Mouse (Mus musculus) heart, embryonic 15.5 days (tissue): ENCODE measurements around the gene Mrpl45. TPM values are rescaled to one million over a fixed set of nuclear protein-coding genes. Genes with fewer than 3 reads are reported as not detected.
"Not testable (repeated sequence)": the region's sequence is repeated elsewhere in the genome, so short reads cannot be mapped to it uniquely, and the experiment has no call there.

Source experiments
- ATAC-seq: fragments of 200-750 bp; cut with Nextera tagmentation; replicated peaks from 2 replicates; pipeline ENCODE4 v1.8.0; 2017; ENCODE audit warnings: low read depth, moderate TSS enrichment; ENCODE audit not compliant: insufficient number of reproducible peaks, insufficient read depth, low FRiP score
- H3K27ac ChIP-seq: fragments of 300-500 bp; sonication (generic); 2 replicates; pipeline ENCODE4 v1.5.1; 2015; ENCODE audit warnings: mild to moderate bottlenecking, inconsistent platforms
- H3K27me3 ChIP-seq: fragments of 300-500 bp; sonication (generic); 2 replicates; pipeline ENCODE4 v1.6.1; 2015; ENCODE audit warnings: inconsistent platforms
- H3K36me3 ChIP-seq: fragments of 300-500 bp; sonication (generic); 2 replicates; pipeline ENCODE4 v1.6.1; 2015; ENCODE audit warnings: mild to moderate bottlenecking, inconsistent platforms
- H3K4me1 ChIP-seq: fragments of 300-500 bp; sonication (generic); replicated peaks from 2 replicates; pipeline ENCODE4 v1.6.1; 2015; ENCODE audit warnings: inconsistent platforms
- H3K4me2 ChIP-seq: fragments of 300-500 bp; sonication (generic); 2 replicates; pipeline ENCODE4 v1.6.1; 2015; ENCODE audit warnings: inconsistent platforms, mild to moderate bottlenecking, moderate library complexity
- H3K4me3 ChIP-seq: fragments of 300-500 bp; sonication (generic); 2 replicates; pipeline ENCODE4 v1.5.1; 2015; ENCODE audit warnings: mild to moderate bottlenecking, inconsistent platforms
- H3K9ac ChIP-seq: fragments of 300-500 bp; sonication (generic); 2 replicates; pipeline ENCODE4 v1.6.1; 2015; ENCODE audit warnings: mild to moderate bottlenecking, inconsistent platforms
- H3K9me3 ChIP-seq: fragments of 300-500 bp; sonication (generic); replicated peaks from 2 replicates; pipeline ENCODE4 v1.6.1; 2016; ENCODE audit warnings: inconsistent platforms
- WGBS: fragments of 180-500 bp; shearing (Covaris S2); methylation state at CpG from one replicate; pipeline ENCODE4 v1.1.7; 2015; ENCODE audit warnings: mixed read lengths; 5-methylcytosine and 5-hydroxymethylcytosine counted together
- polyA plus RNA-seq: library from polyadenylated mRNA; unstranded; fragments of >200 nt; fragmentation: Nextera tagmentation; extraction: Ambion mirVana; gene quantifications from 2 replicates; pipeline ENCODE4 v1.2.1, GENCODE M21; 2015

Gene Mrpl45
- polyA plus RNA-seq, result 53.4 and 54.4 TPM in 2 replicates

DNA sequence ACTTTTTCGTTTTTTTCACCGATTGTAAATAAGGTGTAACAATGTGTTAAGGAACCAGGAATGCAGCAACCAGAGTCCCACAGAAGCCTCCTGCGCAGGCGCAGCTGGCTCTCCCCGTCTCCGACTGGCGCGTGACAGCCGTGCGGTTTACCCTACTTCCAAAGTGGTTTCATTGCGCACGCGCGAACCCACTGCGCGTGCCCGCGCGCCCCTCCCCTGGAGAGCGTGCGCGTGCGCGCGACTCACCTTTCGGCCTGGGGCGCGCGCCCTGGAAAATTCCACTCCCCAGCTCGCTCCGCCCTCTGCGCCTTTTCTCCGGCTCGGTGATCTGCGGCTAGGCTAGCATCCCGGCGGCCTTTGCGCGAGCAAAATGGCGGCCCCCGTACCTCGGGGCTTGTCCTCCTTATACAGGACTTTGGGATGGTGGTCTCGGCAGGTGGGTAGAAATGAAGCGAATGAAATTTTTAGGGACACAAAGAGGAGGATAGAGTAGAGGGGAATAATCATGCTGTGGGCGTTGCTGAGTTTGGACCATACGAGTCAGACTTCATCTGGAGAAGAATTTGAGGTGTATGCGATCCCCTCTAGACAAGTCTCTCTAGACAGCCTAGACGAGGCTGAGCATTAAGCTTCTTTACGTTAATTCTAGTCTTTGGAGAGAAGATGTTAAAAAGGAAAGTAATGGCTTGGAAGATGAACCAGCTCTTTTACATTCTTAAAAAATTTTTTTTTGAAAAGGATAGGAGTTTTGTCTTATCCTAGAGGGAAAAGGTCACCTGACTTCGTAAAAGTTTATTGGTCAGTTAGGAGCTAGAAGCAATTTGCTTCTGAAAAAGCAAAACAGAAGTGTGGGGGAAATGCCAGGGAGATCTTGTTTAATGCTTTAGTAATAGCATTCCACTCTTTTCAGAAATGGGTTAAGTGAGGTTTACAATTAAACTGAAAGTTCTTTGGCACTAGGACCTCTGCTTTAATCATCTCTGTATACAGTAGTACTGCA, at the start of gene Mrpl45:
Gene Mrpl45, plus strand, starts transcription at position 213 of the 1,000 bp plus-strand sequence.
- H3K27ac ChIP-seq, result peak within 1 kb of the TSS; percentile 73
- WGBS, result under 1% methylated on average over 50 of the region's 50 CpGs

DNA sequence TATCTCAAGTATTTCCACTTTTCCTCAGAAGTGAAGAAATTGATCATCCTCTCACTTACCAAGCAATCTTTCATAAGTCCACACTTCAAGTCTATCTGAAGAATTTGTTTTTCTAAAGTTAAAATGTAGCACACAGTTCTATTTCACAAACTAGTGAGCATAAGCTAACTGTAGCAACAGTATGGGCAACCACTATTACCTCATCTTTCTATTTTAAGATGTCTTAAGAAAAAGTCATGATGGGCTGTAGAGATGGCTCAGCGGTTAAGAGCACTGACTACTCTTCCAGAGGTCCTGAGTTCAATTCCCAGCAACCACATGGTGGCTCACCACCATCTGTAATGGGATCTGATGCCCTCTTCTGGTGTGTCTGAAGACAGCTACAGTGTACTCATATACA, 49.0 kb upstream of the Mrpl45 start:
- not testable (repeated sequence) for ATAC-seq, H3K4me3 ChIP-seq, H3K9ac ChIP-seq, H3K9me3 ChIP-seq, H3K4me2 ChIP-seq, H3K4me1 ChIP-seq, H3K27ac ChIP-seq, H3K27me3 ChIP-seq, H3K36me3 ChIP-seq
- 81% methylated on average over 1 of the region's 1 CpGs for WGBS

More for the DNA sequence above, at the start of gene Mrpl45:
- ATAC-seq, result peak; percentile 94
- H3K4me2 ChIP-seq, result peak within 1 kb of the TSS; percentile 60
- peaks cover 18% of the 10 kb centered on the region for H3K4me1 ChIP-seq
- H3K36me3 ChIP-seq, result peaks cover 4% of the 10 kb centered on the region; the same call in 1 of the 2 replicates
- peak within 1 kb of the TSS; percentile 58 for H3K4me3 ChIP-seq
- no peaks in the 10 kb centered on the region for H3K27me3 ChIP-seq
- no peaks in the 10 kb centered on the region for H3K9me3 ChIP-seq
- H3K9ac ChIP-seq, result peak within 1 kb of the TSS; percentile 50

DNA sequence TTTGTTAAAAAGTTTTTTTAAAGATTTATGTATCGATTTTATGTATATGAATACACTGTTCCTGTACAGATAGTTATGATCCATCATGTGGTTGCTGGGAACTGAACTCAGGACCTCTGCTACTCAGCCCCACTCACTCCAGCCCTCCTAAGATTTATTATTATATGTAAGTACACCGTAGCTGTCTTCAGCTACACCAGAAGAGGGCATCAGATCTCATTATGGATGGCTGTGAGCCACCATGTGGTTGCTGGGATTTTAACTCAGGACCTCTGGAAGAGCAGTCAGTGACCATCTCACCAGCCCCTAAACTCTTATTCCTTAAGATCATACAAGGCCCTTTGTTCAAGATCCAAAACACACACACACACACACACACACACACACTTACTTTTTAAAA, 45.5 kb upstream of the Mrpl45 start:
- H3K4me2 ChIP-seq, H3K27ac ChIP-seq, H3K4me3 ChIP-seq, H3K9ac ChIP-seq, H3K9me3 ChIP-seq, ATAC-seq, H3K4me1 ChIP-seq, H3K36me3 ChIP-seq, H3K27me3 ChIP-seq: not testable (repeated sequence)
- WGBS, result 79% methylated on average over 2 of the region's 2 CpGs

DNA sequence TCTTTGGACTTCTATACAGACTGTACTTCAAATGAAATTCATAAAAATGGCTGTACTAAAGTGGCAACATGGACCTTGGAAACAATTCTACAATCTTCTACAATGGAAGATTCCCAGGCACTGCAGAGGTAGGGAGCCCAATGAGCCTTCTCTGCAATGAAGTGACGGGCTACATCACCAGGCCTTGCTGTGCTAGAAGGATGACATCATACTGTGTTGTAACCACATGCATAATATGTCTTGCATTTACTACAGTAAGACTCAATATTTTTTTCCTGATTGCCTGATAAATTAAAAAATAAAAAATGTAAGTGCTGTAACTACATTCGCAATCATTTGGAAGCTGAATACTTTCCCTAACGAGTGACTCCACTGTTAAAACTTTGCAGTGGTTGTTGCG, 42.7 kb upstream of the Mrpl45 start:
- WGBS, result 92% methylated on average over 4 of the region's 4 CpGs
- H3K27me3 ChIP-seq, result no peaks in the 10 kb centered on the region
- no peaks in the 10 kb centered on the region for H3K36me3 ChIP-seq
- H3K9me3 ChIP-seq, result no peaks in the 10 kb centered on the region
- H3K4me1 ChIP-seq, result peaks cover 12% of the 10 kb centered on the region
- H3K9ac ChIP-seq, result no peak overlapping the region
- H3K4me3 ChIP-seq, result no peak overlapping the region
- no peak overlapping the region for H3K4me2 ChIP-seq
- no peak for ATAC-seq
- no peak overlapping the region for H3K27ac ChIP-seq

DNA sequence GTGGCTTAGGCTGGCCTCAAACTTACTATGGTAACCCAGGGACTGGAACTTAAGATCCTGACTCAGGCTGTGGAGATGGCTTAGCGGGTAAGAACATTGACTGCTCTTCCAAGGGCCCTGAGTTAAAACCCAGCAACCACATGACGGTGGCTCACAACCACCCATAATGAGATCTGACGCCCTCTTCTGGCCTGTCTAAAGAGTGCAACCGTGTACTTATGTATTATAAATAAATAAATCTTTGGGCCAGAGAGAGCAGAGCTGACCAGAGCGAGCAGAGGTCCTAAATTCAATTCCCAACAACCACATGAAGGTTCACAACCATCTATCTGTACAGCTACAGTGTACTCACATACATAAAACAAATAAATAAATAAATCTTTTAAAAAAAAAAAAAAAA, 41.9 kb upstream of the Mrpl45 start:
- peaks cover 20% of the 10 kb centered on the region for H3K4me1 ChIP-seq
- no peaks in the 10 kb centered on the region for H3K27me3 ChIP-seq
- no peak overlapping the region for H3K4me3 ChIP-seq
- no peaks in the 10 kb centered on the region for H3K9me3 ChIP-seq
- H3K9ac ChIP-seq, result no peak overlapping the region
- no peaks in the 10 kb centered on the region for H3K36me3 ChIP-seq
- WGBS, result 84% methylated on average over 5 of the region's 5 CpGs
- H3K4me2 ChIP-seq, result no peak overlapping the region
- no peak for ATAC-seq
- no peak overlapping the region for H3K27ac ChIP-seq

DNA sequence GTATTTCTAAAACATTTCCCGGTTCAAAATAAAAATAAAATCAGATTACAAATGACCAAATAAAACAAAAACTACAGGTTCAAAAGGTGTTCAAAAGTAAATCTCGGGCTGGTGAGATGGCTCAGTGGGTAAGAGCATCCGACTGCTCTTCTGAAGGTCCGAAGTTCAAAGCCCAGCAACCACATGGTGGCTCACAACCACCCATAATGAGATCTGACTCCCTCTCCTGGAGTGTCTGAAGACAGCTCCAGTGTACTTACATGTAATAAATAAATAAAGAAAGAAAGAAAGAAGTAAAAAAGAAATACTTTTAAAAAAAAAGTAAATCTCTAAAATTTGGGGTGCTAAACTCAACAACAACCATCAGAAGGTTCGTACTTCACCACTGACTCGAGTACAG, 40.6 kb upstream of the Mrpl45 start:
- H3K4me3 ChIP-seq, H3K27me3 ChIP-seq, ATAC-seq, H3K36me3 ChIP-seq, H3K9me3 ChIP-seq, H3K9ac ChIP-seq, H3K4me2 ChIP-seq, H3K27ac ChIP-seq: not testable (repeated sequence)
- WGBS, result 93% methylated on average over 6 of the region's 6 CpGs
- H3K4me1 ChIP-seq, result peaks cover 22% of the 10 kb centered on the region

DNA sequence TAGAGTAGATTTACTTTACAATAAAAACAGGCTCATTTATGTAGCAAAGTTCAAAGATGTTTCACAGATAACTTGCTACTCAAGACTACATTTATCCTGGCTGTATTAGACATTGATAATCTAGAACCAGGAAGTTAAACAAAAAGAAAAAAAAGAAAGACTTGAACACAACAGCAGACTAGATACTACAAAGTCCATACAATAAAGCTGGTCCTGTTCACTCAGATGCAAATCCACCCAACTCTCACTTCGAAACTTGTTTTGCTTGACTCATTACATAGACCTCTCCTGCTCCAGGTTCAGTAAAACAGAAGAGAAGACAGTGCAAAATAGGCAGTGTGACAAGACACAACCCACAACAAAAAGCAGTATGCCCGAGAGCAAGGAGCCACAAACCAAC, 40.2 kb upstream of the Mrpl45 start:
- no peaks in the 10 kb centered on the region for H3K36me3 ChIP-seq
- no peaks in the 10 kb centered on the region for H3K27me3 ChIP-seq
- H3K9me3 ChIP-seq, result no peaks in the 10 kb centered on the region
- no peak for ATAC-seq
- H3K9ac ChIP-seq, result no peak overlapping the region
- WGBS, result 93% methylated on average over 2 of the region's 2 CpGs
- peaks cover 22% of the 10 kb centered on the region for H3K4me1 ChIP-seq
- no peak overlapping the region for H3K4me2 ChIP-seq
- H3K27ac ChIP-seq, result no peak overlapping the region
- no peak overlapping the region for H3K4me3 ChIP-seq

DNA sequence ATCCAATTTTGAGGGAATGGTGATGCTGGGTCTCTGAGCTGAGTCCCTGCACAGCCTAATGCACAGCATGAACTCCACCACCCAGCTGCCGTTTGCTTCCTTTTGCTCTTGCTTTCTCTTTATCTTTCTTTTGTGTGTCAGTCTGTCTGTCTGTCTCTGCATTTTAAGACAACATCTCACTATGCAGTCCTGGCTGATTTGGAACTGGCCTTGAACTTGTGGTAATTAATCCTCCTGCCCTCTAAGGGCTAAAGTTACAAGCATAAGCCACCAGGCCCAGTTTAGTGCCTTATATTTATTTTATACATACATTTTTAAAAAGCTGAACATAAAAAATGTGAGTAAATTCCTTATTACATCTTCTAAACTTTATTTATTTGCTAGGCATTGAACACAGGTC, 39.5 kb upstream of the Mrpl45 start:
- no peak overlapping the region for H3K27ac ChIP-seq
- no peak for ATAC-seq
- no peaks in the 10 kb centered on the region for H3K36me3 ChIP-seq
- H3K9ac ChIP-seq, result no peak overlapping the region
- H3K9me3 ChIP-seq, result no peaks in the 10 kb centered on the region
- WGBS, result 44% methylated on average over 1 of the region's 1 CpGs
- H3K27me3 ChIP-seq, result no peaks in the 10 kb centered on the region
- peaks cover 24% of the 10 kb centered on the region for H3K4me1 ChIP-seq
- H3K4me2 ChIP-seq, result no peak overlapping the region
- H3K4me3 ChIP-seq, result no peak overlapping the region

DNA sequence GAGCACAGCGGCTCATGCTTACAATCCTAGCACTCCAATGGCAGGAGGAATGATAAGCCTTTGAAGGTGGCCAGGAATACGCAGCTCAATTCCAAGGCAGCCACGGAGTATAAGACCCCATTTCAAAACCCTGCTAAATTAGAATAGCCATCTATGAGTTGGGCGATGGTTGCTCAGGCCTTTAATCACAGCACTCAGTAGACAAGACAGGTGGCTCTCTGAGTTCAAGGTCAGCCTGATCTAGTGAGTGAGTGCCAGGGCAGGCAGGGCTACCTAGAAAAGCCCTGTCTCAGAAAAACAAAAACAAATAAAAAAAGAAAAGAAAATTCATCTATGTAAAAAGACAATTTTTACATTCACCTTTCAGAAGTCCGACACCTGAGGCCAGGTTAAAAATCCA, 38.4 kb upstream of the Mrpl45 start:
- H3K36me3 ChIP-seq, result no peaks in the 10 kb centered on the region
- ATAC-seq, result no peak
- peaks cover 26% of the 10 kb centered on the region for H3K4me1 ChIP-seq
- H3K9me3 ChIP-seq, result no peaks in the 10 kb centered on the region
- H3K27me3 ChIP-seq, result no peaks in the 10 kb centered on the region
- peak overlapping the region; percentile 42; the same call in 1 of the 2 replicates for H3K27ac ChIP-seq
- WGBS, result 64% methylated on average over 5 of the region's 5 CpGs
- H3K9ac ChIP-seq, result no peak overlapping the region
- H3K4me2 ChIP-seq, result peak overlapping the region; percentile 33; the same call in 1 of the 2 replicates
- H3K4me3 ChIP-seq, result no peak overlapping the region

DNA sequence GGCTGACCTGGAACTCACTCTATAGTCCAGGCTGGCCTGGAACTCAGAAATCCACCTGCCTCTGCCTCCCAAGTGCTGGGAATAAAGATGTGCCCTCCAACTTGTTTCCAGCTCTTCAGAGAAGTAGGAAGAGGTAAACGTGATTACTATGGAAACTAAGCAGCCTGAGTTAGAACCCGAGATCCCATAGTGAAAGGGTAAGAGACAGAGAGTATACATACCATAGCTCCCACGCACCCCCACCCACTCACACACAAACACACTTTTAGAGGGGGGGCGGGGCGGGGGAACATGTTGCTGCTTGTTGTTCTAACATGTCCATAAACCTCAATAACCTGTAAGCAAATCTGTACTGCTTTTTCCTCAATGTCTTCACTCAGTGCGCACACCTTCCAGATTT, 37.1 kb upstream of the Mrpl45 start:
- Histone ChIP-seq H3K36me3 (no peaks in the 10 kb centered on the region), H3K27me3 (no peaks in the 10 kb centered on the region), H3K4me2 (peak overlapping the region; percentile 73), H3K9me3 (no peaks in the 10 kb centered on the region), H3K4me3 (peak overlapping the region; percentile 99), H3K4me1 (peaks cover 26% of the 10 kb centered on the region), H3K9ac (no peak overlapping the region), H3K27ac (peak overlapping the region; percentile 100)
- ATAC-seq, result no peak
- WGBS, result 77% methylated on average over 6 of the region's 6 CpGs

DNA sequence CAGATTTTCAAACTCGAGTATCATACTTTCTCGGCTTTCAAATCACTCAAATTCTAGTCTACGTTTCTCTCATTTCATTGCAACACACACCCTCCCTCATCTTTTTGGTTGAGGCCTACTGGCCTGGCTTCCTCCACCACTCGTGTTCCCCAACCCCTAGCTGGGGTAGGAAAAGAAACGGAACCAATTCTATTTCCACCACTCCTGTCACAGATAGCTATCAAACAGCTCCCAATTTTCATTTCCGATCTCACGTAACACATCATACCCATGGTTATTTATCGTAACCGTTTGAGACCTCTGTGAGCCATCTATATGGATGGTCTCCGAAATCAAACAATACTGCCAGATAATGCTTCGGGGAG, 36.5 kb upstream of the Mrpl45 start:
- 15% methylated on average over 11 of the region's 11 CpGs for WGBS

More for the DNA sequence above, 36.5 kb upstream of the Mrpl45 start:
- peak overlapping the region; percentile 73 for H3K4me2 ChIP-seq
- H3K4me3 ChIP-seq, result peak overlapping the region; percentile 99
- H3K9ac ChIP-seq, result peak overlapping the region; percentile 100
- peak overlapping the region; percentile 100 for H3K27ac ChIP-seq
- H3K9me3 ChIP-seq, result no peaks in the 10 kb centered on the region
- no peaks in the 10 kb centered on the region for H3K36me3 ChIP-seq
- peaks cover 26% of the 10 kb centered on the region for H3K4me1 ChIP-seq
- no peaks in the 10 kb centered on the region for H3K27me3 ChIP-seq
- ATAC-seq, result no peak
